Mouse (Mus musculus) bone marrow macrophage, adult 2 months (primary cell): ENCODE data around the gene Gdap2.

Experiments used
- CTCF ChIP-seq: IDR thresholded peaks from 2 replicates; pipeline ENCODE4 v1.5.1; 2012; ENCODE audit warnings: low read depth, mild to moderate bottlenecking, low read length, moderate library complexity
- POLR2A ChIP-seq: IDR thresholded peaks from 2 replicates; pipeline ENCODE4 v1.6.1; 2012; ENCODE audit warnings: mild to moderate bottlenecking, low read depth, low read length, borderline replicate concordance

DNA sequence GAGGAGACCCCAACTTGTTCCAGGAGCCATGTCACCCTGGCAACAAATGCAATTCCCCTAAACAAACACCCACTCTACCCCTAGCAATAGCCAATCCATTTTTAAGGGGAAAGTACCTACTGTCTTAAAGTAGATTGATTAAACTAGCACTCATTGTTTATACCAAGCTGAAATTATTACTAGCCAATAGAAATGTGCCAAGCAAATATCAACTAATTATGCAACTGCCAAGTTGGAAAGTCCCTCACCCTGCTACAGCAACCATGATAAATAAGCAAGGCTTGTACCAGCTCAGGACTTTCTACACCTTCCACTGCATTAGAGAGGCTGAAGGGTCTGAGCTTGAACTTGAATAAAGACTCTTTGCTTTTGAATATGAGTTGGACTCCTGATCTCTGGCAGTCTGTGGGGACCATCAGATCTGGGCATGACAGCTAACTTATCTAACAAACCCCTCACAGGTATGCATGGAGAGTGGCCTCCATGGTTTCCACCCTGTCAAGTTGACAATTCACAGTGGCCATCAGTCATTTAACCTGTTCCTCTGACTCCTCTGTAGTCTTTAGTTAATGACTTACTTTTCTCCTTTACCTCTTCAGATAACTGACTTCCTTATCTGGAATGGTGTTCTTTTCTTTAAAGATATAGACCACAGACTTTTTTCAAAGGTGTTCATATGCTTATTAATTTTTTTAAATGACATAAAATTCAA lies 74.7 kb downstream of the Gdap2 start:
- no peak for TF ChIP-seq POLR2A
- TF ChIP-seq CTCF = no peak
